In genomic region chr10:58290742-58291141, GRCm38 (mm10) we compare ENCODE assay signal across 1 mouse cellular context.
TF ChIP-seq lines count a peak whose summit lies in the region.

No protein-coding gene starts in this region.

TF ChIP-seq in MEL, 35 proteins besides CTCF, POLR2A, EP300 and RAD21 (continued from another document):
- TF ChIP-seq MAFK (IDR thresholded peaks at IDR 0.05; ENCODE audit: borderline replicate concordance, low read depth, low read length) (no peak), ETS1 (IDR thresholded peaks at IDR 0.05; ENCODE audit: low read depth, low read length) (peak; percentile 30; the same call in 1 of the 2 replicates), TAL1 (IDR thresholded peaks at IDR 0.05; ENCODE audit: low read length) (peak; percentile 83), TCF12 (IDR thresholded peaks at IDR 0.05; ENCODE audit: low read depth, low read length) (peak; percentile 79), NRF1 (IDR thresholded peaks at IDR 0.05; ENCODE audit: insufficient read depth, low read depth, low read length, poor library complexity, severe bottlenecking) (no peak)
